Mouse (Mus musculus) urinary bladder, adult 18-20 months (tissue): ENCODE data around the gene Igfn1.

Experiments
- DNase-seq, 2 experiments: peaks; one replicate each; pipeline ENCODE4 v3.0.0; 2022; ENCODE audit warnings: low spot score in 2 of 2, mixed read lengths in 2 of 2

The Igfn1 gene

GRCm38 (mm10) chr1:135933704-135934293 lies 72.3 kb downstream of the Igfn1 start:
- no peak for DNase-seq

- DNase-seq, result no peak
Measured at GRCm38 (mm10) chr1:135929876-135930275, 76.3 kb downstream of the Igfn1 start.

- DNase-seq, result peak in 1 of 2 experiments; percentile 6
Measured at GRCm38 (mm10) chr1:135925848-135926247, 80.3 kb downstream of the Igfn1 start.

- DNase-seq, result no peak
Measured at GRCm38 (mm10) chr1:135924377-135924994, 81.7 kb downstream of the Igfn1 start.

GRCm38 (mm10) chr1:135923229-135923628 lies 82.9 kb downstream of the Igfn1 start:
- DNase-seq, result no peak

- DNase-seq, result peak; percentile 40 to 57
Measured at GRCm38 (mm10) chr1:135918644-135919407, 87.3 kb downstream of the Igfn1 start, which contains the start of gene Pkp1. Pkp1 (minus strand) TSS chr1:135919207.

- DNase-seq, result no peak
Measured at GRCm38 (mm10) chr1:135917206-135917605, 88.9 kb downstream of the Igfn1 start.

- DNase-seq, result no peak
Measured at GRCm38 (mm10) chr1:135916486-135917058, 89.6 kb downstream of the Igfn1 start.

GRCm38 (mm10) chr1:135913657-135914056 lies 92.5 kb downstream of the Igfn1 start:
- no peak for DNase-seq

GRCm38 (mm10) chr1:135909381-135909780 lies 96.8 kb downstream of the Igfn1 start:
- DNase-seq, result no peak

- DNase-seq, result peak; percentile 52 to 65
Measured at GRCm38 (mm10) chr1:135906736-135907135, 99.4 kb downstream of the Igfn1 start.
